Mouse (Mus musculus) lung, embryonic 16.5 days (tissue): ENCODE measurements at regions not wholly inside any gene's neighbourhood (a gene's known extent, or its start where the extent isn't known, plus 50 kb on each side); places are given as distances from the start of the nearest gene placed in this dataset.

ENCODE experiments used
- ATAC-seq: fragments of 200-750 bp; cut with Nextera tagmentation; 2 replicates; pipeline ENCODE4 v1.8.0; 2017; ENCODE audit warnings: low read depth, mild to moderate bottlenecking, moderate library complexity
- H3K27ac ChIP-seq: fragments of 300-500 bp; sonication (generic); 2 replicates; pipeline ENCODE4 v1.5.1; 2014; ENCODE audit warnings: mild to moderate bottlenecking, control low read depth, low read length
- H3K27me3 ChIP-seq: fragments of 300-500 bp; sonication (generic); 2 replicates; pipeline ENCODE4 v1.6.1; 2014; ENCODE audit warnings: low read depth, low read length, mixed read lengths; ENCODE audit not compliant: control insufficient read depth, insufficient read depth
- H3K36me3 ChIP-seq: fragments of 300-500 bp; sonication (generic); 2 replicates; pipeline ENCODE4 v1.6.1; 2014; ENCODE audit warnings: low read length; ENCODE audit not compliant: control insufficient read depth, insufficient read depth
- H3K4me1 ChIP-seq: fragments of 300-500 bp; sonication (generic); replicated peaks from 2 replicates; pipeline ENCODE4 v1.6.1; 2014; ENCODE audit warnings: low read length, mixed read lengths; ENCODE audit not compliant: control insufficient read depth, insufficient read depth
- H3K4me2 ChIP-seq: fragments of 300-500 bp; sonication (generic); 2 replicates; pipeline ENCODE4 v1.6.1; 2014; ENCODE audit warnings: low read depth, low read length, control low read depth
- H3K4me3 ChIP-seq: fragments of 300-500 bp; sonication (generic); 2 replicates; pipeline ENCODE4 v1.5.1; 2014; ENCODE audit warnings: mild to moderate bottlenecking, low read length, control low read depth
- H3K9ac ChIP-seq: fragments of 300-500 bp; sonication (generic); 2 replicates; pipeline ENCODE4 v1.6.1; 2014; ENCODE audit warnings: low read length, control low read depth
- H3K9me3 ChIP-seq: fragments of 300-500 bp; sonication (generic); 2 replicates; pipeline ENCODE4 v1.6.1; 2016; ENCODE audit warnings: low read length; ENCODE audit not compliant: control insufficient read depth
- WGBS: fragments of 180-500 bp; shearing (Covaris S2); extraction: QIAGEN DNeasy Blood & Tissue Kit; methylation state at CpG from one replicate; pipeline ENCODE4 v1.1.7; 2014; 5-methylcytosine and 5-hydroxymethylcytosine counted together

- H3K27me3 ChIP-seq = peaks cover 11% of the 10 kb centered on the region
- 18% methylated on average over 5 of the region's 5 CpGs for WGBS
- H3K9me3 ChIP-seq = no peaks in the 10 kb centered on the region
- H3K36me3 ChIP-seq = no peaks in the 10 kb centered on the region
- no peak overlapping the region for H3K9ac ChIP-seq
- H3K4me2 ChIP-seq = no peak overlapping the region
- 0 out of 2 replicates have a peak overlapping the region, but pooled peaks have one; percentile 3 for H3K27ac ChIP-seq
- ATAC-seq = peak; percentile 39; the same call in 1 of the 2 replicates
- peaks cover 4% of the 10 kb centered on the region; the same call in 1 of the 2 replicates for H3K4me1 ChIP-seq
- no peak overlapping the region for H3K4me3 ChIP-seq
These were observed 51.8 kb upstream of the Pja1 start for GRCm38 (mm10) chrX:99522830-99523229.

GRCm38 (mm10) chrX:99522289-99522688, 51.2 kb upstream of the Pja1 start:
- H3K9me3 ChIP-seq = no peaks in the 10 kb centered on the region
- H3K9ac ChIP-seq = no peak overlapping the region
- peaks cover 4% of the 10 kb centered on the region; the same call in 1 of the 2 replicates for H3K4me1 ChIP-seq
- 0 out of 2 replicates have a peak, but pooled peaks have one; percentile 21 for ATAC-seq
- WGBS = 43% methylated on average over 11 of the region's 11 CpGs
- H3K4me3 ChIP-seq = no peak overlapping the region
- H3K4me2 ChIP-seq = no peak overlapping the region
- no peaks in the 10 kb centered on the region for H3K36me3 ChIP-seq
- H3K27me3 ChIP-seq = peaks cover 9% of the 10 kb centered on the region
- no peak overlapping the region for H3K27ac ChIP-seq

GRCm38 (mm10) chrX:99521866-99522265, 50.8 kb upstream of the Pja1 start:
- Histone ChIP-seq H3K27ac (no peak overlapping the region), H3K27me3 (peaks cover 8% of the 10 kb centered on the region), H3K4me3 (no peak overlapping the region), H3K4me2 (no peak overlapping the region), H3K36me3 (no peaks in the 10 kb centered on the region), H3K4me1 (peaks cover 4% of the 10 kb centered on the region; the same call in 1 of the 2 replicates), H3K9me3 (no peaks in the 10 kb centered on the region), H3K9ac (no peak overlapping the region)
- 66% methylated on average over 7 of the region's 7 CpGs for WGBS
- no peak for ATAC-seq
